Mouse (Mus musculus): ENCODE measurements around the gene Ddx4.

Ddx4 gene

GRCm38 (mm10) chr13:112652205-112652604 lies at the start of gene Ddx4:
Gene Ddx4 (minus strand): TSS chr13:112652475.
- DNase-seq (ENCODE audit: low spot score) = no peak

GRCm38 (mm10) chr13:112701256-112701655 lies 49.0 kb upstream of the Ddx4 start:
- no peak for DNase-seq (ENCODE audit: low spot score)

GRCm38 (mm10) chr13:112695526-112696240 lies 43.4 kb upstream of the Ddx4 start:
- DNase-seq (ENCODE audit: low spot score) = no peak

- no peak for DNase-seq (ENCODE audit: low spot score)
Measured at GRCm38 (mm10) chr13:112692870-112693553, 40.7 kb upstream of the Ddx4 start.

DNA sequence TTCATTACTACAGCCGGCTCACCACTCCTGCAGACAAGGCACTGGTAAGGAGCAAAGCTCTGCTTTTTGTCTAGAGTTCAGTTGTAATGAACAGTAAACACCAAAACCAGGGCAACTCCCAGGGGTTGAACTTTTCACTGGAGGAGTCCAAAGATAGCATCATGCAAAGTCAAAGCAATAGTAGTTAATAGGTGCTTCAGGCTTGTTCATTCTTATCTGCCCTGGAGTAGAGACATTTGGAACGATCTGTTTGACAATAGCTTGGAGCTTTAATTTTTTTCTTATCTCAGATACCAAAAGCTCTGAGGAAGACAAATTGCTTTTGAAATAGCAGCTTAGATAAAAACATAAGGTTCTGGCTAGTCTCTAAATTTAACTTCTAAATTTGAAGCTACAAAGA lies 33.9 kb upstream of the Ddx4 start:
- no peak for DNase-seq (ENCODE audit: low spot score)

GRCm38 (mm10) chr13:112683970-112684369 lies 31.7 kb upstream of the Ddx4 start:
- no peak for DNase-seq (ENCODE audit: low spot score)

DNA sequence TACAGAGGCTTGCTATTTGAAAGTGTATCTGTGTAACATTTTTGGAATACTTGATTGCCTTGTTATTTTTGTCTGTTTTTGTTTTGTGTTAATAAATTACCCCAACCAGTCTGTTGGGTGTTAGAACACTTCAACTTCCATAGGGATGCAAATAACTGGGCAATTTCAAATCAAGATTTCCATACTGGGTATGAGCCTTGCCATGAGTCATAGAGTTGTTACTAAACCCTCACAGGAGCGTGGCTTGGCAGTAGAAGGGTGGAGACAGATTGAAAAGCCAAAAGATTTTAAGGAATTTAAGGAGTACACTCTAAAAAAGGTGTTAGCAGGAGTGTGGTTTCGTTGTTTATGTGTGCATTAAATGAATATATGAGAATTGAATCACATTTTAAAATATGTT lies 31.0 kb upstream of the Ddx4 start:
- no peak for DNase-seq (ENCODE audit: low spot score)

DNA sequence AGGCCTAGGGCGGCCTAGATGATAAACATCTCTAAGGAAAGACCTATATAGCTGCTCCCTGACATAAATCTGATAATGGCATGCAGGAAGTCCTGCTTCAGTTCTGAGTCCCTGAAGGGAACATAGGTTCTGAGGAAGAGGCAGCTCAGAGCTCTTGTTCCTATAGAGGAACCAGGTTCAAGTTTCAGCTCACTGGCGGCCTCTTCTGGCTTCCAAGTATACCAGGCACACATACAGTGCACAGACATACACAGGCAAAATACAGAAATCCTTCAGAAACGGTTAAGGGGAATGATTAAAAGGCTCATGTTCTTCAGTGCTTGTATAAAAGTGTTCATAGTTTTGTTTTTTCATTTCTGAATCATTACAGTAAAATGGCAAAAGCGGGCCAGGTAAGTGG lies 25.9 kb upstream of the Ddx4 start:
- DNase-seq (ENCODE audit: low spot score) = peak; percentile 17

- DNase-seq (ENCODE audit: low spot score) = peak; percentile 93
Measured at GRCm38 (mm10) chr13:112673899-112674447, 21.7 kb upstream of the Ddx4 start.

GRCm38 (mm10) chr13:112672797-112673196 lies 20.5 kb upstream of the Ddx4 start:
- DNase-seq (ENCODE audit: low spot score) = no peak

GRCm38 (mm10) chr13:112671708-112672107 lies 19.4 kb upstream of the Ddx4 start:
- no peak for DNase-seq (ENCODE audit: low spot score)

- no peak for DNase-seq (ENCODE audit: low spot score)
Measured at GRCm38 (mm10) chr13:112667215-112667614, 14.9 kb upstream of the Ddx4 start.

GRCm38 (mm10) chr13:112666433-112667024 lies 14.3 kb upstream of the Ddx4 start:
- no peak for DNase-seq (ENCODE audit: low spot score)

GRCm38 (mm10) chr13:112661687-112662086 lies 9.4 kb upstream of the Ddx4 start:
- DNase-seq (ENCODE audit: low spot score) = no peak

- DNase-seq (ENCODE audit: low spot score) = peak; percentile 91
Measured at GRCm38 (mm10) chr13:112660574-112661381, 8.5 kb upstream of the Ddx4 start, which contains the start of gene Slc38a9. Gene Slc38a9 (plus strand): TSS chr13:112660751.

GRCm38 (mm10) chr13:112659986-112660573 lies 7.8 kb upstream of the Ddx4 start:
- DNase-seq (ENCODE audit: low spot score) = no peak

GRCm38 (mm10) chr13:112651183-112651582 lies 1.1 kb downstream of the Ddx4 start:
- DNase-seq (ENCODE audit: low spot score) = no peak

DNA sequence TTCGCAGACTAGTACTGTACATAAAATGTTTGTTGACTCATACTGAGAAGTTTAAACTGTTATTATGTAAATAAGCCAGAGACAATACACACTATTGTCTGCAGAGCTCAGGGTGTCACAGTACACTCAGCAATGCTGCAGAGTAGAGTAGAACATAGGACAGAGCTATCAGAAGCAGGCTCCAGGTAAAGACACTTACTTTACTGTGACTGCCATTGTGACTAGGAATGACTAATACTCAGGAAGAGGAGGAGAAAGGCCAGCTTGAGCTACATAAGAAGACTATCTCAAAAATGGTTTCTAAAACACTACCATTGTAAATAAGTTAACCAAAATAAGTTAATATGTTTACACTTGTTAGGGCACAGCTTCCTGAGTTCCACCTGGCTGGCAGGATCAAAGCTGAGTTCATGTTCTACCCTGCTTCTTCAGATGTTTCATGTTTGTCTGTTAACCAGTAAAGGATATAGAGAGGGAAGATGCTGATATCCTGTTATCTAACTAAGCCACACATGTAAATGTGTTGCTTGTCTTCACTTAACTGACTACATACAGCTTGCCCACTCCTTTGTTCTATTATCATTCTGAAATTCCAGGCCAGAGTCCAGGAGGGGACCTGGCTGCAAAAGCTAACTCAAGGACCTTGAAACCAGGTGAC lies 6.6 kb downstream of the Ddx4 start:
- no peak for DNase-seq (ENCODE audit: low spot score)

DNA sequence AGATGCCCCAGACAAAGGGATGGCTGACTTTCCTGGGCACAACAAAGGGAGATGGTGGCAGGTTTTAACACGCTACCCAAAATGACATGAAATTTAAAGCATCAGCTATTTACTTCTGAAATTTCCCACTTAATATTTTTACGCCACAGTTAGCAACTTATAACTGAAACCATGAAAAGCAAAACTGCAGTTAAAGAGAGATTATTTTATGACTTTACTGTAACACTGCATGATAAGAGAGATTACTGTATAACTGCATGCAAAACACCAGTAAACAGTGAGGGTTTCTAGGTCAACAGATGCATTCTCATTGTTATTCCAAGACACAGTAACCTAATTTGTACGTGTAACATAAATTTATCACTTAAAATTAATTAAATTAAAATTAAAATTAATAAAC lies 7.3 kb downstream of the Ddx4 start:
- no peak for DNase-seq (ENCODE audit: low spot score)

GRCm38 (mm10) chr13:112642897-112643296 lies 9.4 kb downstream of the Ddx4 start:
- no peak for DNase-seq (ENCODE audit: low spot score)

GRCm38 (mm10) chr13:112639111-112639510 lies 13.2 kb downstream of the Ddx4 start:
- no peak for DNase-seq (ENCODE audit: low spot score)

Measured in embryo, embryonic 10 days (tissue).